Mouse (Mus musculus) liver, embryonic 14.5 days (tissue): ENCODE data around the gene Xylt1. TPM values are rescaled to one million over a fixed set of nuclear protein-coding genes. Genes with fewer than 3 reads are reported as not detected.

Source experiments
- ATAC-seq: fragments of 200-750 bp; cut with Nextera tagmentation; 2 replicates; pipeline ENCODE4 v1.8.0; 2017; ENCODE audit warnings: moderate number of reproducible peaks, mild to moderate bottlenecking, moderate library complexity; ENCODE audit not compliant: insufficient read depth
- DNase-seq, 3 experiments: peaks; one replicate each; pipeline ENCODE4 v3.0.0-alpha.2; 2012 to 2013; ENCODE audit warnings: low read depth in 3 of 3, low spot score in 3 of 3
- H3K27ac ChIP-seq: fragments of 300-500 bp; sonication (generic); 2 replicates; pipeline ENCODE4 v1.5.1; 2014; ENCODE audit warnings: moderate library complexity, mild to moderate bottlenecking, control low read depth, inconsistent platforms
- H3K27me3 ChIP-seq: fragments of 300-500 bp; sonication (generic); 2 replicates; pipeline ENCODE4 v1.6.1; 2014; ENCODE audit warnings: mild to moderate bottlenecking, low read length, moderate library complexity; ENCODE audit not compliant: control insufficient read depth, insufficient read depth
- H3K36me3 ChIP-seq: fragments of 300-500 bp; sonication (generic); replicated peaks from 2 replicates; pipeline ENCODE4 v1.6.1; 2014; ENCODE audit warnings: low read depth; ENCODE audit not compliant: control insufficient read depth, insufficient read depth
- H3K4me1 ChIP-seq, 2 experiments: fragments of 200-500 bp in 1 of 2; fragments of 300-500 bp in 1 of 2; sonication (generic) in 1 of 2; replicated peaks; 2 replicates each; pipeline ENCODE4 v1.6.1; 2012 to 2014; ENCODE audit warnings: antibody characterized with exemption in 1 of 2, inconsistent platforms in 1 of 2, low read length in 1 of 2; ENCODE audit not compliant: control insufficient read depth in 2 of 2, insufficient read depth in 2 of 2
- H3K4me2 ChIP-seq: fragments of 300-500 bp; sonication (generic); 2 replicates; pipeline ENCODE4 v1.6.1; 2014; ENCODE audit warnings: low read depth, mild to moderate bottlenecking, control low read depth, moderate library complexity
- H3K4me3 ChIP-seq, 2 experiments: fragments of 200-500 bp in 1 of 2; fragments of 300-500 bp in 1 of 2; sonication (generic) in 1 of 2; 2 replicates each; pipeline ENCODE4 v1.5.1; 2012 to 2014; ENCODE audit warnings: low read depth in 2 of 2, low read length in 2 of 2, mild to moderate bottlenecking in 2 of 2, control low read depth in 1 of 2, inconsistent platforms in 1 of 2, moderate library complexity in 1 of 2; ENCODE audit not compliant: insufficient read depth in 1 of 2
- H3K9ac ChIP-seq: fragments of 300-500 bp; sonication (generic); replicated peaks from 2 replicates; pipeline ENCODE4 v1.6.1; 2014; ENCODE audit warnings: mild to moderate bottlenecking, control low read depth, moderate library complexity
- H3K9me3 ChIP-seq: fragments of 300-500 bp; sonication (generic); 2 replicates; pipeline ENCODE4 v1.6.1; 2016; ENCODE audit warnings: low read length, mixed read lengths; ENCODE audit not compliant: control insufficient read depth
- CTCF ChIP-seq: IDR thresholded peaks from 2 replicates; pipeline ENCODE4 v1.5.1; 2016; ENCODE audit warnings: antibody characterized with exemption, low read depth, control low read depth
- EP300 ChIP-seq: IDR thresholded peaks from 2 replicates; pipeline ENCODE4 v1.6.1; 2016; ENCODE audit warnings: antibody characterized with exemption, low read depth
- WGBS: fragments of 180-500 bp; shearing (Covaris S2); extraction: QIAGEN DNeasy Blood & Tissue Kit; methylation state at CpG from one replicate; pipeline ENCODE4 v1.1.7; 2014; ENCODE audit not compliant: insufficient replicate concordance; 5-methylcytosine and 5-hydroxymethylcytosine counted together
- polyA plus RNA-seq, 2 experiments: library from polyadenylated mRNA; depleted of rRNA in 1 of 2; stranded (reverse) in 1 of 2; unstranded in 1 of 2; fragments of >200 nt; fragmentation: Nextera tagmentation in 1 of 2; extraction: Ambion mirVana in 1 of 2; gene quantifications; 2 replicates each; pipeline versions ENCODE4 v1.2.1 to v1.2.3; 2012 to 2014

Gene Xylt1
- polyA plus RNA-seq, 2 experiments, result 0.27 to 0.40 TPM

DNA sequence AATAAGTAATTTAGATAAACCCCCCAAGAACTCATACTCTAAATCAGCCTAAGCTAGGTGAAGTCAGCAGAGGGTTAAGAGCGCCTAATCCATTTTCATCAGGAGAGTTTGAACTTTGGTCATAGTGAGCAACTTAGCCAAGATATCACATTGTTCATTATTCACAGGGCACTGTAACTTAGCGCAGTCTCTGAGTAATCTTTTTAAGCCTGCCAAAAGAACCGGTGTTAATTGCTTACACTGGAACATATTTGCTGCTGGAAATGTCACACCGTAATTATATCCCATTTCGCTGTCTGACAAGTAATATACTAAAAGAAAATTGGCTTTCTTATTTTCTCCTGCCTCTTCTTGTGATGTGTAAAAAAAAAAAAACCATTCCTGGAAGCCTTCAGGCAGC, 190.9 kb downstream of the Xylt1 start:
- WGBS, result 79% methylated on average over 5 of the region's 5 CpGs
- H3K4me3 ChIP-seq, result no peak overlapping the region
- no peaks in the 10 kb centered on the region for H3K4me1 ChIP-seq
- no peaks in the 10 kb centered on the region for H3K36me3 ChIP-seq
- H3K4me2 ChIP-seq, result no peak overlapping the region
- no peaks in the 10 kb centered on the region for H3K9me3 ChIP-seq
- H3K27ac ChIP-seq, result no peak overlapping the region
- no peaks in the 10 kb centered on the region for H3K27me3 ChIP-seq
- ATAC-seq (no peak), DNase-seq (no peak)
- TF ChIP-seq EP300 (no peak), CTCF (no peak)
- no peak overlapping the region for H3K9ac ChIP-seq

DNA sequence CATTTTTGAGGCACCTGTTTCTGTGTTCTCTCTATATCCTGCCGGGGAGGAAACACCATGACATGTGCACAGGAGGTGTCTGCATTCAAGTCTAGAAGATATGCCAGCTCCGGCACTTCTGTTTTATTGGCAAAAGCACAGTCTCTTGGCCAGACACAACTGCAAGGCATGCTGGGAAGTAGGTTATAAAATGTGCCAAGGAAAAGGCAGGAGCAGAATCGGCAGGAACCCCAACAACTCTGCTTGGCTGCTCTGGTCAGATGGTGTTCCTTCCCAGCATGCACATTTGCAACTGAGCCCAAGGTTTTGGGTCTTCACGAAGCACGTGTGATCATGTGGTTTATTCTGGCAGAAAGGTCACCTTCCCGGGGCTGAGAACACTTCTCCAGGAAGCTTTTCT, 192.4 kb downstream of the Xylt1 start:
- Histone ChIP-seq H3K9ac (no peak overlapping the region), H3K27me3 (no peaks in the 10 kb centered on the region), H3K27ac (no peak overlapping the region), H3K4me2 (no peak overlapping the region), H3K36me3 (no peaks in the 10 kb centered on the region), H3K9me3 (no peaks in the 10 kb centered on the region), H3K4me1 (no peaks in the 10 kb centered on the region), H3K4me3 (no peak overlapping the region)
- TF ChIP-seq EP300, result no peak
- no peak for TF ChIP-seq CTCF
- ATAC-seq (no peak), DNase-seq (no peak)
- 57% methylated on average over 6 of the region's 6 CpGs for WGBS

- WGBS, result 45% methylated on average over 4 of the region's 4 CpGs
- H3K36me3 ChIP-seq, result no peaks in the 10 kb centered on the region
- ATAC-seq, result no peak
- H3K9me3 ChIP-seq, result no peaks in the 10 kb centered on the region
- no peak overlapping the region for H3K4me2 ChIP-seq
- no peaks in the 10 kb centered on the region for H3K27me3 ChIP-seq
- H3K9ac ChIP-seq, result no peak overlapping the region
- no peak for DNase-seq
- H3K27ac ChIP-seq, result no peak overlapping the region
- no peak for TF ChIP-seq EP300
- TF ChIP-seq CTCF, result no peak
- H3K4me1 ChIP-seq, result no peaks in the 10 kb centered on the region
- no peak overlapping the region for H3K4me3 ChIP-seq
Measured at GRCm38 (mm10) chr7:117575417-117575816, 194.6 kb downstream of the Xylt1 start.

DNA sequence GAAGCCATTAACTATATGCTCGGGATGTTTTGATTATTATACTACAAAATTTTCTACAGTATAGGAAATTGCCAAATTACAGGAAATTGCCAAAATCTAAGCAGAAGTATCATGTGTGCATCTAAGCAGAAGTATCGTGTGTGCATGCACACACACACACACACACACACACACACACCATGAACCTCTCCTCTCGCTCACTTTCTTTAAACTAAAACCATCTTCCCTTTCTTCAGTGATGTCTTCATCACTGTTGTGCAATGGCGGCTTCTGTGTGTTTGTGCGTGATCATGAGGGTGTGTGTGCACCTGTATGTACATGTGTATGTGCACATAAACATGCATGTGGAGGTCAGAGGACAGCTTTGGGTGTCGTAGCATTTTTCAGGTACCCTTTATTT, 196.3 kb downstream of the Xylt1 start:
- no peak overlapping the region for H3K4me3 ChIP-seq
- H3K9me3 ChIP-seq, result no peaks in the 10 kb centered on the region
- H3K36me3 ChIP-seq, result no peaks in the 10 kb centered on the region
- no peak overlapping the region for H3K4me2 ChIP-seq
- H3K27ac ChIP-seq, result no peak overlapping the region
- no peaks in the 10 kb centered on the region for H3K27me3 ChIP-seq
- ATAC-seq, result no peak
- H3K9ac ChIP-seq, result no peak overlapping the region
- TF ChIP-seq CTCF, result no peak
- no peak for TF ChIP-seq EP300
- H3K4me1 ChIP-seq, result no peaks in the 10 kb centered on the region
- no peak for DNase-seq
- 74% methylated on average over 6 of the region's 6 CpGs for WGBS

DNA sequence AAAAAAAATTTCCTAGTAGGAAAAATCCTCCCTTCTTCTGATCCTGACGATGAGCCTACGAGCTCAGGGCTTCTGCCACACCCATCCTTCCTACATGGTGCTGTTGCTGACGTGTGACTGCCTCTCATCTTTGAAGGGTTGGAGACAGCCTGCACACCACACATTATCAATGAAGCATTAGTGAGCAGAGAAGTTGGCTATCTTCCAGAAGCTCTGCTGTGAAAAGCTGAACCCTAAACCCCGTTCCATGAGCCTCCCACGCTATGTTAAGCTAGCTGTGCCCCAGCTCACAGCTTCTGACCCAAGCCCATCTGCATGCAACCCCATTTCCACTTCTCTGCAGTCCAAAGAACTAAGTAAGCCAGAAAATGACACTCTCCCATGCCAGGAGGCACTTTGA, 204.4 kb downstream of the Xylt1 start:
- TF ChIP-seq EP300 (no peak), CTCF (no peak)
- Histone ChIP-seq H3K4me2 (no peak overlapping the region), H3K9me3 (no peaks in the 10 kb centered on the region), H3K9ac (no peak overlapping the region), H3K27me3 (no peaks in the 10 kb centered on the region), H3K4me3 (no peak overlapping the region), H3K4me1 (0 out of 4 replicates have a peak, but pooled peaks cover 0 to 2% of the 10 kb centered on the region in 2 experiments), H3K36me3 (no peaks in the 10 kb centered on the region), H3K27ac (no peak overlapping the region)
- WGBS, result 47% methylated on average over 5 of the region's 5 CpGs
- ATAC-seq (no peak), DNase-seq (no peak)
